Mouse (Mus musculus) left cerebral cortex, postnatal 14 days (tissue): ENCODE measurements around the gene Ada. TPM values are rescaled to one million over a fixed set of nuclear protein-coding genes. Genes with fewer than 3 reads are reported as not detected.
A peak's percentile ranks its signal among the peaks of the same experiment; 100 is the strongest.

Source experiments
- DNase-seq, 2 experiments: peaks; one replicate each; pipeline ENCODE4 v3.0.0; 2021 to 2022; ENCODE audit warnings: low spot score in 2 of 2, mixed read lengths in 1 of 2
- intact Hi-C: fragments of 180-260 bp; cut with DNase I; formaldehyde crosslinking; loops from one replicate; pipeline ENCODE4 v1.15.1; 2025
- total RNA-seq, 2 experiments: library from RNA; stranded (reverse); gene quantifications; 2 replicates each; pipeline ENCODE4 v1.2.3; 2021

Ada gene
- total RNA-seq, 2 experiments from 2014 or later = 0.94 to 2.0 TPM

GRCm38 (mm10) chr2:163742656-163743055 is 7.4 kb downstream of the Ada start:
- intact Hi-C loops = no loop called here
- DNase-seq = no peak

GRCm38 (mm10) chr2:163735980-163736379 is 14.1 kb downstream of the Ada start:
- DNase-seq = no peak
- intact Hi-C loops = no loop called here

GRCm38 (mm10) chr2:163735163-163735562 is 14.9 kb downstream of the Ada start:
- intact Hi-C loops = no loop called here
- no peak for DNase-seq

GRCm38 (mm10) chr2:163732021-163732420 is 18.0 kb downstream of the Ada start:
- DNase-seq = no peak
- intact Hi-C loops = no loop called here

- intact Hi-C loops = no loop called here
- no peak for DNase-seq
Measured at GRCm38 (mm10) chr2:163728300-163728699, 21.7 kb downstream of the Ada start.

GRCm38 (mm10) chr2:163726766-163727393 is 23.2 kb downstream of the Ada start:
- no peak for DNase-seq
- intact Hi-C loops = no loop called here

- intact Hi-C loops = no loop called here
- peak; percentile 59 to 87 for DNase-seq
Measured at GRCm38 (mm10) chr2:163722550-163722949, 27.5 kb downstream of the Ada start.

GRCm38 (mm10) chr2:163719616-163720015 is 30.4 kb downstream of the Ada start:
- DNase-seq = no peak
- intact Hi-C loops = loop anchor here (2.0 to 10.0 kb wide), 4 partner anchors 42 to 185 kb away; partner anchors contain the start of genes Pkig and Ttpal

- intact Hi-C loops = loop anchor here (2.0 to 10.0 kb wide), 4 partner anchors 42 to 184 kb away; partner anchors contain the start of genes Pkig and Ttpal
- peak; percentile 86 to 88 for DNase-seq
Measured at GRCm38 (mm10) chr2:163718951-163719603, 31.0 kb downstream of the Ada start.

GRCm38 (mm10) chr2:163718526-163718925 is 31.5 kb downstream of the Ada start:
- intact Hi-C loops = loop anchor here (2.0 to 10.0 kb wide), 4 partner anchors 41 to 184 kb away; partner anchors contain the start of genes Pkig and Ttpal
- no peak for DNase-seq

- intact Hi-C loops = loop anchor here (5.0 to 10.0 kb wide), 2 partner anchors 40 to 182 kb away; no protein-coding TSS in a partner anchor
Measured at GRCm38 (mm10) chr2:163716853-163717252, 33.2 kb downstream of the Ada start.

GRCm38 (mm10) chr2:163716448-163716847 is 33.6 kb downstream of the Ada start:
- intact Hi-C loops = loop anchor here (5.0 to 10.0 kb wide), 2 partner anchors 39 to 182 kb away; no protein-coding TSS in a partner anchor
- no peak for DNase-seq

More at GRCm38 (mm10) chr2:163716853-163717252, 33.2 kb downstream of the Ada start:
- no peak for DNase-seq

GRCm38 (mm10) chr2:163713340-163713739 is 36.7 kb downstream of the Ada start:
- no peak for DNase-seq
- intact Hi-C loops = loop anchor here (10.0 kb wide), 1 partner anchor 179 kb away; no protein-coding TSS in a partner anchor

- DNase-seq = no peak
- intact Hi-C loops = loop anchor here (10.0 kb wide), 1 partner anchor 178 kb away; no protein-coding TSS in a partner anchor
Measured at GRCm38 (mm10) chr2:163712874-163713273, 37.2 kb downstream of the Ada start.

GRCm38 (mm10) chr2:163712473-163712872 is 37.6 kb downstream of the Ada start:
- no peak for DNase-seq
- intact Hi-C loops = loop anchor here (10.0 kb wide), 1 partner anchor 178 kb away; no protein-coding TSS in a partner anchor

GRCm38 (mm10) chr2:163711368-163711868 is 38.6 kb downstream of the Ada start:
- DNase-seq = peak in 1 of 2 experiments; percentile 31
- intact Hi-C loops = loop anchor here (10.0 kb wide), 1 partner anchor 177 kb away; no protein-coding TSS in a partner anchor

GRCm38 (mm10) chr2:163710606-163711159 is 39.4 kb downstream of the Ada start:
- DNase-seq = no peak
- intact Hi-C loops = loop anchor here (10.0 kb wide), 1 partner anchor 176 kb away; no protein-coding TSS in a partner anchor

GRCm38 (mm10) chr2:163710000-163710399 is 40.0 kb downstream of the Ada start:
- intact Hi-C loops = loop anchor here (10.0 kb wide), 1 partner anchor 175 kb away; no protein-coding TSS in a partner anchor
- no peak for DNase-seq

GRCm38 (mm10) chr2:163708763-163709250 is 41.2 kb downstream of the Ada start:
- intact Hi-C loops = no loop called here
- DNase-seq = no peak
